Mouse (Mus musculus) CH12.LX (cell line): Measurements from ENCODE around the gene Gm12184. TPM values are rescaled to one million over a fixed set of nuclear protein-coding genes. Genes with fewer than 3 reads are reported as not detected.
A peak's percentile ranks its signal among the peaks of the same experiment; 100 is the strongest.

Experiments used
- DNase-seq: peaks from one replicate; pipeline ENCODE4 v3.0.0-alpha.2; 2013; ENCODE audit errors: extremely low read depth
- H3K27ac ChIP-seq: 2 replicates; pipeline ENCODE4 v1.5.1; 2012; ENCODE audit warnings: low read depth, mild to moderate bottlenecking, control low read depth, moderate library complexity; ENCODE audit not compliant: insufficient read depth
- H3K27me3 ChIP-seq: replicated peaks from 2 replicates; pipeline ENCODE3; 2012; ENCODE audit warnings: inconsistent platforms
- H3K36me3 ChIP-seq, 2 experiments: replicated peaks in 1 of 2; 2 replicates each; pipeline versions ENCODE3 to v1.6.1; 2012; ENCODE audit warnings: inconsistent platforms in 1 of 2, low read length in 1 of 2, mild to moderate bottlenecking in 1 of 2, mixed read lengths in 1 of 2, moderate library complexity in 1 of 2; ENCODE audit not compliant: control insufficient read depth in 1 of 2, insufficient read depth in 1 of 2
- H3K4me1 ChIP-seq, 2 experiments: 2 replicates each; pipeline ENCODE4 v1.6.1; 2012; ENCODE audit warnings: inconsistent platforms in 1 of 2, moderate library complexity in 1 of 2; ENCODE audit not compliant: insufficient read depth in 2 of 2, control insufficient read depth in 1 of 2
- H3K4me2 ChIP-seq: 2 replicates; pipeline ENCODE4 v1.6.1; 2012; ENCODE audit warnings: low read depth, mild to moderate bottlenecking, control low read depth; ENCODE audit not compliant: poor library complexity, insufficient read depth, severe bottlenecking
- H3K4me3 ChIP-seq, 3 experiments: fragments of 150-350 bp in 1 of 3; sonication (generic) in 1 of 3; replicated peaks in 1 of 3; 2 replicates each; pipeline versions ENCODE3 to v1.5.1; 2011 to 2012; ENCODE audit warnings: low read depth in 2 of 3, low read length in 2 of 3, mild to moderate bottlenecking in 2 of 3, moderate library complexity in 2 of 3, control low read depth in 1 of 3, improper control_type of control experiment in 1 of 3, inconsistent platforms in 1 of 3, mixed read lengths in 1 of 3; ENCODE audit not compliant: poor library complexity in 1 of 3
- H3K79me2 ChIP-seq: replicated peaks from 2 replicates; pipeline ENCODE4 v1.6.1; 2012; ENCODE audit warnings: mild to moderate bottlenecking, moderate library complexity; ENCODE audit not compliant: control insufficient read depth, poor library complexity, insufficient read depth, severe bottlenecking; ENCODE audit errors: extremely low read depth
- H3K9ac ChIP-seq: 2 replicates; pipeline ENCODE4 v1.6.1; 2012; ENCODE audit warnings: low read depth, mild to moderate bottlenecking, control low read depth, moderate library complexity; ENCODE audit not compliant: insufficient read depth
- H3K9me3 ChIP-seq: replicated peaks from 2 replicates; pipeline ENCODE3; 2012; ENCODE audit warnings: low read length, inconsistent platforms, mixed read lengths
- BHLHE40 ChIP-seq: IDR thresholded peaks from 2 replicates; pipeline ENCODE4 v1.6.1; 2011; ENCODE audit warnings: mild to moderate bottlenecking, low read depth, low read length, improper control_type of control experiment
- CHD1 ChIP-seq: IDR thresholded peaks from 2 replicates; pipeline ENCODE4 v1.6.1; 2012; ENCODE audit warnings: low read depth, low read length, improper control_type of control experiment, inconsistent platforms
- CHD2 ChIP-seq: IDR thresholded peaks from 2 replicates; pipeline ENCODE4 v1.6.1; 2011; ENCODE audit warnings: low read length, improper control_type of control experiment
- CTCF ChIP-seq, 2 experiments: IDR thresholded peaks in 1 of 2; conservative IDR thresholded peaks in 1 of 2; 2 replicates each; pipeline ENCODE4 v1.5.1; 2011 to 2012; ENCODE audit warnings: low read depth in 2 of 2, low read length in 2 of 2, improper control_type of control experiment in 1 of 2, inconsistent platforms in 1 of 2, mild to moderate bottlenecking in 1 of 2, moderate library complexity in 1 of 2
- E2F4 ChIP-seq: IDR thresholded peaks from 2 replicates; pipeline ENCODE4 v1.6.1; 2011; ENCODE audit warnings: low read depth, low read length, improper control_type of control experiment; ENCODE audit not compliant: insufficient replicate concordance
- ELF1 ChIP-seq: IDR thresholded peaks from 2 replicates; pipeline ENCODE4 v1.6.1; 2014; ENCODE audit warnings: low read depth, mild to moderate bottlenecking, inconsistent platforms, low read length, improper control_type of control experiment
- EP300 ChIP-seq: IDR thresholded peaks from 2 replicates; pipeline ENCODE4 v1.6.1; 2011; ENCODE audit warnings: low read length, improper control_type of control experiment
- ETS1 ChIP-seq: conservative IDR thresholded peaks from 2 replicates; pipeline ENCODE4 v1.6.1; 2012; ENCODE audit warnings: low read depth, mild to moderate bottlenecking, inconsistent platforms, low read length, improper control_type of control experiment, moderate library complexity
- GABPA ChIP-seq: IDR thresholded peaks from 2 replicates; pipeline ENCODE4 v1.6.1; 2012; ENCODE audit warnings: low read depth, low read length, improper control_type of control experiment, inconsistent platforms; ENCODE audit not compliant: insufficient replicate concordance
- HCFC1 ChIP-seq: IDR thresholded peaks from 2 replicates; pipeline ENCODE4 v1.6.1; 2012; ENCODE audit warnings: low read depth, mild to moderate bottlenecking, inconsistent platforms, low read length, improper control_type of control experiment
- IRF4 ChIP-seq: IDR thresholded peaks from 2 replicates; pipeline ENCODE4 v1.6.1; 2014; ENCODE audit warnings: low read depth, mild to moderate bottlenecking, inconsistent platforms, low read length, improper control_type of control experiment
- JUN ChIP-seq: IDR thresholded peaks from 2 replicates; pipeline ENCODE4 v1.6.1; 2011; ENCODE audit warnings: low read depth, mild to moderate bottlenecking, low read length, improper control_type of control experiment, moderate library complexity; ENCODE audit not compliant: insufficient read depth
- JUND ChIP-seq: conservative IDR thresholded peaks from 2 replicates; pipeline ENCODE4 v1.6.1; 2011; ENCODE audit warnings: low read depth, low read length, improper control_type of control experiment
- KAT2A ChIP-seq: IDR thresholded peaks from 2 replicates; pipeline ENCODE4 v1.6.1; 2012; ENCODE audit warnings: low read length, improper control_type of control experiment, inconsistent platforms; ENCODE audit not compliant: insufficient replicate concordance
- MAFK ChIP-seq: IDR thresholded peaks from 2 replicates; pipeline ENCODE4 v1.6.1; 2011; ENCODE audit warnings: low read length, improper control_type of control experiment; ENCODE audit not compliant: insufficient replicate concordance
- MAX ChIP-seq: IDR thresholded peaks from 2 replicates; pipeline ENCODE4 v1.6.1; 2011; ENCODE audit warnings: low read length, improper control_type of control experiment
- MAZ ChIP-seq: IDR thresholded peaks from 2 replicates; pipeline ENCODE4 v1.6.1; 2012; ENCODE audit warnings: low read depth, mild to moderate bottlenecking, inconsistent platforms, low read length, improper control_type of control experiment, moderate library complexity
- MEF2A ChIP-seq: IDR thresholded peaks from 2 replicates; pipeline ENCODE4 v1.6.1; 2014; ENCODE audit warnings: low read depth, mild to moderate bottlenecking, inconsistent platforms, low read length, improper control_type of control experiment, borderline replicate concordance
- MXI1 ChIP-seq: IDR thresholded peaks from 2 replicates; pipeline ENCODE4 v1.6.1; 2011; ENCODE audit warnings: mild to moderate bottlenecking, low read depth, low read length, improper control_type of control experiment
- MYC ChIP-seq: IDR thresholded peaks from 2 replicates; pipeline ENCODE4 v1.6.1; 2011; ENCODE audit warnings: low read depth, mild to moderate bottlenecking, improper control_type of control experiment, low read length
- NELFE ChIP-seq: IDR thresholded peaks from 2 replicates; pipeline ENCODE4 v1.6.1; 2011; ENCODE audit warnings: low read depth, low read length, improper control_type of control experiment
- NRF1 ChIP-seq: IDR thresholded peaks from 2 replicates; pipeline ENCODE4 v1.6.1; 2014; ENCODE audit warnings: low read depth, mild to moderate bottlenecking, inconsistent platforms, low read length, improper control_type of control experiment, moderate library complexity
- PAX5 ChIP-seq: IDR thresholded peaks from 2 replicates; pipeline ENCODE4 v1.6.1; 2012; ENCODE audit warnings: low read length, inconsistent platforms, mixed read lengths
- POLR2A ChIP-seq: IDR thresholded peaks from 2 replicates; pipeline ENCODE4 v1.6.1; 2011; ENCODE audit warnings: low read depth, mild to moderate bottlenecking, improper control_type of control experiment, low read length
- POLR2AphosphoS2 ChIP-seq: IDR thresholded peaks from 2 replicates; pipeline ENCODE4 v1.6.1; 2011; ENCODE audit warnings: low read depth, low read length, improper control_type of control experiment
- RAD21 ChIP-seq: IDR thresholded peaks from 2 replicates; pipeline ENCODE4 v1.6.1; 2011; ENCODE audit warnings: low read depth, mild to moderate bottlenecking, low read length, improper control_type of control experiment, moderate library complexity
- RCOR1 ChIP-seq: conservative IDR thresholded peaks from 2 replicates; pipeline ENCODE4 v1.6.1; 2012; ENCODE audit warnings: low read depth, mild to moderate bottlenecking, inconsistent platforms, low read length, improper control_type of control experiment
- SIN3A ChIP-seq: IDR thresholded peaks from 2 replicates; pipeline ENCODE4 v1.6.1; 2012; ENCODE audit warnings: low read length, improper control_type of control experiment, inconsistent platforms
- SMC3 ChIP-seq: IDR thresholded peaks from 2 replicates; pipeline ENCODE4 v1.6.1; 2011; ENCODE audit warnings: low read depth, low read length, improper control_type of control experiment
- TBP ChIP-seq: conservative IDR thresholded peaks from 2 replicates; pipeline ENCODE4 v1.6.1; 2011; ENCODE audit warnings: low read depth, low read length, improper control_type of control experiment
- TCF12 ChIP-seq: IDR thresholded peaks from 2 replicates; pipeline ENCODE4 v1.6.1; 2014; ENCODE audit warnings: low read depth, mild to moderate bottlenecking, inconsistent platforms, low read length, improper control_type of control experiment
- UBTF ChIP-seq: IDR thresholded peaks from 2 replicates; pipeline ENCODE4 v1.6.1; 2012; ENCODE audit warnings: low read depth, mild to moderate bottlenecking, inconsistent platforms, low read length, improper control_type of control experiment, moderate library complexity
- USF1 ChIP-seq: IDR thresholded peaks from 2 replicates; pipeline ENCODE4 v1.6.1; 2014; ENCODE audit warnings: low read depth, mild to moderate bottlenecking, inconsistent platforms, low read length, improper control_type of control experiment
- USF2 ChIP-seq: conservative IDR thresholded peaks from 2 replicates; pipeline ENCODE4 v1.6.1; 2011; ENCODE audit warnings: low read depth, low read length, improper control_type of control experiment
- ZC3H11A ChIP-seq: IDR thresholded peaks from 2 replicates; pipeline ENCODE4 v1.6.1; 2012; ENCODE audit warnings: low read depth, mild to moderate bottlenecking, inconsistent platforms, low read length, improper control_type of control experiment
- ZKSCAN1 ChIP-seq: IDR thresholded peaks from 2 replicates; pipeline ENCODE4 v1.6.1; 2012; ENCODE audit warnings: low read depth, inconsistent platforms, low read length, improper control_type of control experiment, borderline replicate concordance
- ZMIZ1 ChIP-seq: IDR thresholded peaks from 2 replicates; pipeline ENCODE4 v1.6.1; 2012; ENCODE audit warnings: low read depth, mild to moderate bottlenecking, inconsistent platforms, low read length, improper control_type of control experiment
- ZNF384 ChIP-seq: IDR thresholded peaks from 2 replicates; pipeline ENCODE4 v1.6.1; 2012; ENCODE audit warnings: low read depth, low read length, improper control_type of control experiment, inconsistent platforms
- dilution Hi-C: fragments of 300-500 bp; cut with MboI; formaldehyde crosslinking; loops from 2 replicates; pipeline ENCODE4 v1.14.3; 2020; ENCODE audit warnings: low sequenced_read_pairs; ENCODE audit not compliant: extremely low pct_unique_long_range_greater_than_20kb, extremely low pct_ligation_motif_present
- in situ Hi-C: fragments of 300-500 bp; cut with MboI; formaldehyde crosslinking; loops from 3 replicates; pipeline ENCODE4 v1.14.3; 2019; ENCODE audit warnings: low sequenced_read_pairs, low pct_ligation_motif_present, low pct_unique_long_range_greater_than_20kb, mixed read lengths
- polyA plus RNA-seq: library from polyadenylated mRNA; unstranded; fragments of >175 nt; gene quantifications from 2 replicates; pipeline ENCODE4 v1.2.1, GENCODE M21; 2012; ENCODE audit warnings: low read depth; ENCODE audit not compliant: insufficient read length
- total RNA-seq, 2 experiments: library from RNA; depleted of rRNA; stranded (reverse); fragments of 300-350 nt in 1 of 2; fragments of >200 nt in 1 of 2; gene quantifications; 2 replicates each; pipeline ENCODE4 v1.2.3; 2012 to 2014

Gm12184 gene
- total and polyA plus RNA-seq, 3 experiments: 5.6 to 51.6 (median 7.1) TPM

DNA sequence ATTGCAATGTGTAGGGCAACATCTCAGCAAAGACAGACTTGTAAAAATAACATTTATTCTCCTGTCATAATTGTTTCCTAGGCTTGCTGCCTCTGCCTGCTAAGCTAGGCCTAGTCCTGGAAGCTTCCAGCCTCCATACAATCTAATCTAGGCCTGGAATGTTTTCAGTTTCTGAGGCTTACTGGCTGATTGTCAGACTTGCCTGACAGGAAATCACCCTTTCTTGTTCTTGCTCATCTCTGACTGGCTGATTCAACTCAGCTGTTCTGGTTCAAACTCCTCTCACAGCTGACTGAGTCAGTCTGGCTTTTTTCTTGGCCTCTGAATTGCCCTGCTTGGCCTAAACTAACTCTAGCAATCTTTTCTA is 6.2 kb downstream of the Gm12184 start:
- H3K27ac ChIP-seq: peak overlapping the region; percentile 84
- in situ Hi-C loops: no loop called here
- peak; percentile 75 for DNase-seq

DNA sequence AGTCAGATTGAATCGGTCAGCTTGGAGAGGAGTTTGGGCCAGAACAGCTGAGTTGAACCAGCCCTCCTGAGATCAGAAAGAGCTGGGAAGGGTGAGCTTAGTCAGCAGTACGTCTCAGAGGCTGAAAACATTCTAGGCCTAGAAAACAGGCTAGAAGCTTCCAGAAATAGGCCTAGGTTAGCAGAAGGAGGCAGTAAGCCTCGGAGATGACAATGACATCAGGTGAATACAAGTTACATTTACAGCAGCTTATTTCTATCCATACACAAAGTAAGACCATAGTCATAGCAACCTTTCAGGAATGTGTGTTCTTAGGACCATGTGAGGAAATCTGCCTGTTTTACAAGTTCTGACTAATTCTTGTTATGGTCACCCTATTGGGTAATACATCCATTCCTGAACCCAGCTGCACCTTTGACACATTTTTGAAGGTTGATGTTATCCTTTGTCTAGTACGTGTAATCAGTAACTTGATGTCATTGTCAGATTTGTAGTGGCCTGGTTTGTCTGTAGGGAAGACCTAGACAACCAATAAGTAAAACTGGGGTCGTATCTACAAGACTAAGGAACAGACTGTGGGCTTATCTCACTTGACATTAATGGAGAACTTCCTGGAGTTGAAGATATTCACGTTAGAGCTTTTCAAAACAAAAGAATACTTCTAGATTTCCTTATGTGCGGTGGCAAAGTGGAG is 6.7 kb downstream of the Gm12184 start:
- Histone ChIP-seq H3K9me3 (no peaks in the 10 kb centered on the region), H3K27ac (peak overlapping the region; percentile 84), H3K9ac (peak overlapping the region; percentile 56), H3K4me2 (peak overlapping the region; percentile 67), H3K36me3 (peaks cover 5 to 11% of the 10 kb centered on the region in 2 experiments), H3K79me2 (peaks cover 20% of the 10 kb centered on the region), H3K4me3 (no peak overlapping the region), H3K27me3 (peaks cover 6% of the 10 kb centered on the region), H3K4me1 (peaks cover 17 to 61% of the 10 kb centered on the region in 2 experiments)
- dilution Hi-C loops: no loop called here
- in situ Hi-C loops: loop anchor here (5.0 kb wide), 1 partner anchor 33 kb away; no protein-coding TSS in a partner anchor
- DNase-seq: peak; percentile 84
- TF ChIP-seq SMC3 (no peak; the same call in 1 of the 2 replicates), RCOR1 (0 out of 2 replicates have a peak, but pooled peaks have one; percentile 31), NELFE (no peak), GABPA (no peak), TBP (peak; percentile 97), TCF12 (no peak), SIN3A (peak; percentile 67), USF1 (no peak), UBTF (no peak), ZMIZ1 (no peak), RAD21 (no peak; the same call in none of the 2 replicates), MYC (peak; percentile 76), ZKSCAN1 (no peak; the same call in 1 of the 2 replicates), MXI1 (peak; percentile 56; the same call in 1 of the 2 replicates), HCFC1 (peak; percentile 21; the same call in 1 of the 2 replicates)

More for the DNA sequence above, 6.2 kb downstream of the Gm12184 start:
- TF ChIP-seq CHD1 (no peak), JUN (peak; percentile 76), CTCF (conservative IDR thresholded peaks at IDR 0.05 in 1 of 2, IDR thresholded peaks at IDR 0.05 in 1 of 2; ENCODE audit: low read depth in 2 of 2, low read length in 2 of 2) (no peak), MAFK (0 out of 2 replicates have a peak, but pooled peaks have one; percentile 5), MYC (no peak), CHD2 (no peak; the same call in 1 of the 2 replicates), TBP (peak; percentile 55; the same call in 1 of the 2 replicates), POLR2AphosphoS2 (no peak), SMC3 (no peak), KAT2A (no peak), MAZ (no peak), HCFC1 (peak; percentile 34; the same call in 1 of the 2 replicates), ZMIZ1 (no peak), ETS1 (peak; percentile 100), GABPA (no peak), IRF4 (peak; percentile 97), USF2 (no peak), TCF12 (peak; percentile 76), E2F4 (no peak), UBTF (no peak), MEF2A (peak; percentile 61; the same call in 1 of the 2 replicates), EP300 (peak; percentile 93), POLR2A (peak; percentile 42; the same call in 1 of the 2 replicates), ZNF384 (peak; percentile 76), RAD21 (no peak; the same call in 1 of the 2 replicates), ZC3H11A (no peak), MAX (no peak), ELF1 (no peak), SIN3A (peak; percentile 94), BHLHE40 (peak; percentile 79), JUND (peak; percentile 82), PAX5 (no peak), RCOR1 (no peak), MXI1 (0 out of 2 replicates have a peak, but pooled peaks have one; percentile 19), ZKSCAN1 (no peak), USF1 (no peak), NRF1 (no peak), NELFE (no peak)
- TF ChIP-seq, all 38 proteins: peak for 15
- dilution Hi-C loops: no loop called here
- Histone ChIP-seq H3K36me3 (peaks cover 5 to 6% of the 10 kb centered on the region in 2 experiments), H3K9me3 (no peaks in the 10 kb centered on the region), H3K4me2 (peak overlapping the region; percentile 67), H3K4me1 (peaks cover 17 to 60% of the 10 kb centered on the region in 2 experiments), H3K79me2 (peaks cover 14% of the 10 kb centered on the region), H3K27me3 (peaks cover 9% of the 10 kb centered on the region), H3K4me3 (no peak overlapping the region), H3K9ac (peak overlapping the region; percentile 56)
